Mouse (Mus musculus) C2C12 (cell line): Measurements from ENCODE around the gene Mrs2. TPM values are rescaled to one million over a fixed set of nuclear protein-coding genes. Genes with fewer than 3 reads are reported as not detected.
"Not testable (repeated sequence)": the region's sequence is repeated elsewhere in the genome, so short reads cannot be mapped to it uniquely, and the experiment has no call there.

Experiments used
- H3K27me3 ChIP-seq: one replicate; pipeline ENCODE4 v1.6.1; 2011; ENCODE audit not compliant: control insufficient read depth, insufficient read depth, insufficient read length
- H3K36me3 ChIP-seq: one replicate; pipeline ENCODE4 v1.6.1; 2011; ENCODE audit not compliant: control insufficient read depth, insufficient read depth
- H3K4me3 ChIP-seq: one replicate; pipeline ENCODE4 v1.5.1; 2011; ENCODE audit warnings: mild to moderate bottlenecking, control low read depth; ENCODE audit not compliant: poor library complexity, insufficient read depth, severe bottlenecking
- H3K79me2 ChIP-seq: one replicate; pipeline ENCODE4 v1.6.1; 2011; ENCODE audit not compliant: control insufficient read depth, insufficient read depth
- H3K79me3 ChIP-seq: one replicate; pipeline ENCODE4 v1.6.1; 2011; ENCODE audit warnings: low read depth, control low read depth
- H3ac ChIP-seq: one replicate; pipeline ENCODE3; 2011; ENCODE audit warnings: low read depth; ENCODE audit not compliant: control insufficient read depth, insufficient read length
- CEBPB ChIP-seq: IDR thresholded peaks from one replicate; pipeline ENCODE4 v1.6.1; 2011; ENCODE audit warnings: low read depth, mild to moderate bottlenecking, control low read depth, moderate library complexity
- CTCF ChIP-seq: IDR thresholded peaks from one replicate; pipeline ENCODE4 v1.5.1; 2011; ENCODE audit not compliant: control insufficient read depth, insufficient read depth, insufficient read length
- FOSL1 ChIP-seq: IDR thresholded peaks from one replicate; pipeline ENCODE4 v1.8.0; 2011; ENCODE audit warnings: mild to moderate bottlenecking, low read length; ENCODE audit not compliant: poor library complexity, insufficient read depth, severe bottlenecking
- MAX ChIP-seq: IDR thresholded peaks from one replicate; pipeline ENCODE4 v1.6.1; 2011; ENCODE audit warnings: mild to moderate bottlenecking, control low read depth
- MYOD1 ChIP-seq: IDR thresholded peaks from one replicate; pipeline ENCODE4 v1.6.1; 2011; ENCODE audit warnings: low read depth; ENCODE audit not compliant: control insufficient read depth, insufficient read length
- MYOG ChIP-seq: IDR thresholded peaks from one replicate; pipeline ENCODE4 v1.6.1; 2011; ENCODE audit not compliant: control insufficient read depth, insufficient read length; ENCODE audit errors: extremely low read depth
- USF1 ChIP-seq: IDR thresholded peaks from one replicate; pipeline ENCODE4 v1.6.1; 2011; ENCODE audit warnings: low read depth, mild to moderate bottlenecking, control low read depth, moderate library complexity
- polyA plus RNA-seq: library from polyadenylated mRNA; unstranded; fragments of >200 nt; fragmentation: generic; extraction: Trizol; gene quantifications from one replicate; pipeline ENCODE4 v1.2.1, GENCODE M21; 2012; ENCODE audit warnings: missing spikeins

The Mrs2 gene
- polyA plus RNA-seq, 1 experiment = 9.5 TPM

GRCm38 (mm10) chr13:24977820-24978342 is 42.3 kb downstream of the Mrs2 start:
- TF ChIP-seq CEBPB = peak; percentile 54
- no peak for TF ChIP-seq FOSL1
- no peaks in the 10 kb centered on the region for H3K79me3 ChIP-seq
- no peak overlapping the region for H3ac ChIP-seq
- no peaks in the 10 kb centered on the region for H3K27me3 ChIP-seq
- no peak overlapping the region for H3K4me3 ChIP-seq
- H3K36me3 ChIP-seq = no peaks in the 10 kb centered on the region
- no peaks in the 10 kb centered on the region for H3K79me2 ChIP-seq

GRCm38 (mm10) chr13:24976384-24976783 is 43.8 kb downstream of the Mrs2 start:
- Histone ChIP-seq H3K4me3 (no peak overlapping the region), H3K36me3 (no peaks in the 10 kb centered on the region), H3ac (no peak overlapping the region), H3K79me2 (no peaks in the 10 kb centered on the region), H3K79me3 (no peaks in the 10 kb centered on the region), H3K27me3 (no peaks in the 10 kb centered on the region)
- no peak for TF ChIP-seq MYOD1
- no peak for TF ChIP-seq USF1
- no peak for TF ChIP-seq CEBPB
- no peak for TF ChIP-seq CTCF
- TF ChIP-seq FOSL1 = no peak
- no peak for TF ChIP-seq MAX
- TF ChIP-seq MYOG = no peak

GRCm38 (mm10) chr13:24971776-24972175 is 48.4 kb downstream of the Mrs2 start:
- H3K36me3 ChIP-seq, H3K79me3 ChIP-seq, H3ac ChIP-seq, H3K27me3 ChIP-seq, H3K79me2 ChIP-seq, H3K4me3 ChIP-seq: not testable (repeated sequence)

- Histone ChIP-seq H3K27me3 (no peaks in the 10 kb centered on the region), H3K4me3 (no peak overlapping the region), H3K36me3 (no peaks in the 10 kb centered on the region), H3K79me2 (no peaks in the 10 kb centered on the region), H3K79me3 (no peaks in the 10 kb centered on the region), H3ac (no peak overlapping the region)
- TF ChIP-seq MYOD1 (no peak), CEBPB (no peak), USF1 (no peak), MAX (no peak), MYOG (no peak), FOSL1 (no peak), CTCF (no peak)
These were observed 54.4 kb downstream of the Mrs2 start for GRCm38 (mm10) chr13:24965846-24966201.

GRCm38 (mm10) chr13:24965130-24965845 is 54.9 kb downstream of the Mrs2 start:
- Histone ChIP-seq H3K27me3 (no peaks in the 10 kb centered on the region), H3K4me3 (no peak overlapping the region)
- TF ChIP-seq USF1 (peak; percentile 25), MYOD1 (no peak), MAX (no peak), CEBPB (no peak), MYOG (no peak), CTCF (no peak), FOSL1 (no peak)

GRCm38 (mm10) chr13:24962119-24962518 is 58.1 kb downstream of the Mrs2 start:
- no peaks in the 10 kb centered on the region for H3K36me3 ChIP-seq
- TF ChIP-seq MYOG (no peak), USF1 (no peak), MYOD1 (no peak), CTCF (no peak), CEBPB (no peak), MAX (no peak), FOSL1 (no peak)
- no peaks in the 10 kb centered on the region for H3K79me2 ChIP-seq
- H3ac ChIP-seq = no peak overlapping the region
- H3K79me3 ChIP-seq = no peaks in the 10 kb centered on the region
- no peaks in the 10 kb centered on the region for H3K27me3 ChIP-seq
- H3K4me3 ChIP-seq = no peak overlapping the region

More at GRCm38 (mm10) chr13:24965130-24965845, 54.9 kb downstream of the Mrs2 start:
- no peaks in the 10 kb centered on the region for H3K36me3 ChIP-seq
- no peaks in the 10 kb centered on the region for H3K79me3 ChIP-seq
- H3K79me2 ChIP-seq = no peaks in the 10 kb centered on the region
- H3ac ChIP-seq = no peak overlapping the region
